Mouse (Mus musculus) thymus, adult 2 months (tissue): ENCODE data around the gene Dnttip1. TPM values are rescaled to one million over a fixed set of nuclear protein-coding genes. Genes with fewer than 3 reads are reported as not detected.

Experiments
- DNase-seq: peaks from one replicate; pipeline ENCODE4 v3.0.0; 2021
- H3K27ac ChIP-seq: fragments of 200-500 bp; 2 replicates; pipeline ENCODE4 v1.5.1; 2012; ENCODE audit warnings: low read length, control low read depth; ENCODE audit not compliant: control insufficient read depth, insufficient read depth
- H3K27me3 ChIP-seq: fragments of 200-500 bp; 2 replicates; pipeline ENCODE4 v1.6.1; 2012; ENCODE audit warnings: mild to moderate bottlenecking, low read length, moderate library complexity, mixed read lengths; ENCODE audit not compliant: control insufficient read depth, insufficient read depth
- H3K36me3 ChIP-seq: fragments of 200-500 bp; 2 replicates; pipeline ENCODE4 v1.6.1; 2012; ENCODE audit warnings: mild to moderate bottlenecking, low read length, moderate library complexity; ENCODE audit not compliant: control insufficient read depth, insufficient read depth
- H3K4me1 ChIP-seq: fragments of 200-500 bp; replicated peaks from 2 replicates; pipeline ENCODE4 v1.6.1; 2012; ENCODE audit warnings: low read length; ENCODE audit not compliant: control insufficient read depth, insufficient read depth
- H3K4me3 ChIP-seq: fragments of 200-500 bp; 2 replicates; pipeline ENCODE4 v1.5.1; 2012; ENCODE audit warnings: mild to moderate bottlenecking, low read length, control low read depth, moderate library complexity; ENCODE audit not compliant: control insufficient read depth, insufficient read depth
- CTCF ChIP-seq: fragments of 200-500 bp; IDR thresholded peaks from 2 replicates; pipeline ENCODE4 v1.5.1; 2012; ENCODE audit warnings: mild to moderate bottlenecking, control low read depth, low read length, moderate library complexity, borderline replicate concordance; ENCODE audit not compliant: control insufficient read depth, poor library complexity, insufficient read depth; ENCODE audit errors: extremely low read depth
- POLR2A ChIP-seq: fragments of 200-500 bp; IDR thresholded peaks from 2 replicates; pipeline ENCODE4 v1.6.1; 2012; ENCODE audit warnings: mild to moderate bottlenecking, low read length, control low read depth, moderate library complexity; ENCODE audit not compliant: control insufficient read depth, poor library complexity, insufficient read depth; ENCODE audit errors: extremely low read depth
- WGBS: fragments of 180-500 bp; shearing (Covaris S2); methylation state at CpG from one replicate; pipeline ENCODE4 v1.1.7; 2018; 5-methylcytosine and 5-hydroxymethylcytosine counted together
- polyA plus RNA-seq: library from polyadenylated mRNA; depleted of rRNA; stranded (reverse); fragments of >200 nt; gene quantifications from 2 replicates; pipeline ENCODE4 v1.2.3, GENCODE M21; 2012

Dnttip1 gene
- polyA plus RNA-seq, 1 experiment, result 60.6 TPM

GRCm38 (mm10) chr2:164776801-164777200, 31.0 kb downstream of the Dnttip1 start:
- no peaks in the 10 kb centered on the region for H3K4me1 ChIP-seq
- H3K27me3 ChIP-seq, result no peaks in the 10 kb centered on the region
- no peak overlapping the region for H3K27ac ChIP-seq
- 78% methylated on average over 17 of the region's 17 CpGs for WGBS
- H3K36me3 ChIP-seq, result peaks cover 3% of the 10 kb centered on the region; the same call in 1 of the 2 replicates
- TF ChIP-seq POLR2A (no peak), CTCF (no peak)
- DNase-seq, result no peak
- H3K4me3 ChIP-seq, result no peak overlapping the region

GRCm38 (mm10) chr2:164777246-164778014, 31.6 kb downstream of the Dnttip1 start:
- 82% methylated on average over 30 of the region's 30 CpGs for WGBS
- H3K36me3 ChIP-seq, result no peaks in the 10 kb centered on the region
- no peak overlapping the region for H3K27ac ChIP-seq
- no peaks in the 10 kb centered on the region for H3K27me3 ChIP-seq
- H3K4me1 ChIP-seq, result no peaks in the 10 kb centered on the region
- no peak overlapping the region for H3K4me3 ChIP-seq
- no peak for TF ChIP-seq CTCF
- no peak for TF ChIP-seq POLR2A
- no peak for DNase-seq

GRCm38 (mm10) chr2:164778015-164778287, 32.2 kb downstream of the Dnttip1 start:
- no peaks in the 10 kb centered on the region for H3K27me3 ChIP-seq
- no peaks in the 10 kb centered on the region for H3K36me3 ChIP-seq
- no peak for DNase-seq
- no peak overlapping the region for H3K4me3 ChIP-seq
- TF ChIP-seq CTCF (no peak), POLR2A (no peak)
- WGBS, result 92% methylated on average over 11 of the region's 11 CpGs
- H3K4me1 ChIP-seq, result no peaks in the 10 kb centered on the region
- H3K27ac ChIP-seq, result no peak overlapping the region

GRCm38 (mm10) chr2:164778809-164779208, 33.0 kb downstream of the Dnttip1 start:
- Histone ChIP-seq H3K27me3 (no peaks in the 10 kb centered on the region), H3K4me1 (no peaks in the 10 kb centered on the region), H3K4me3 (no peak overlapping the region), H3K27ac (no peak overlapping the region), H3K36me3 (no peaks in the 10 kb centered on the region)
- DNase-seq, result no peak
- 83% methylated on average over 7 of the region's 7 CpGs for WGBS
- TF ChIP-seq CTCF, result no peak
- no peak for TF ChIP-seq POLR2A

- WGBS, result 89% methylated on average over 8 of the region's 8 CpGs
- no peak for DNase-seq
- Histone ChIP-seq H3K4me1 (no peaks in the 10 kb centered on the region), H3K27ac (no peak within 1 kb of the TSS), H3K4me3 (no peak within 1 kb of the TSS), H3K27me3 (no peaks in the 10 kb centered on the region), H3K36me3 (no peaks in the 10 kb centered on the region)
- TF ChIP-seq POLR2A (no peak), CTCF (no peak)
Measured at GRCm38 (mm10) chr2:164779481-164780086, 33.8 kb downstream of the Dnttip1 start, which contains the start of gene Tnnc2. Tnnc2 (minus strand) TSS chr2:164779967.

GRCm38 (mm10) chr2:164781876-164782275, 36.1 kb downstream of the Dnttip1 start:
- no peak for DNase-seq
- Histone ChIP-seq H3K27ac (no peak overlapping the region), H3K36me3 (no peaks in the 10 kb centered on the region), H3K4me1 (peaks cover 8% of the 10 kb centered on the region), H3K27me3 (no peaks in the 10 kb centered on the region), H3K4me3 (no peak overlapping the region)
- 92% methylated on average over 4 of the region's 4 CpGs for WGBS
- TF ChIP-seq POLR2A, result no peak
- no peak for TF ChIP-seq CTCF

- Histone ChIP-seq H3K4me3 (no peak overlapping the region), H3K27me3 (no peaks in the 10 kb centered on the region), H3K27ac (no peak overlapping the region), H3K36me3 (no peaks in the 10 kb centered on the region), H3K4me1 (peaks cover 8% of the 10 kb centered on the region)
- WGBS, result 84% methylated on average over 7 of the region's 7 CpGs
- no peak for DNase-seq
- no peak for TF ChIP-seq CTCF
- no peak for TF ChIP-seq POLR2A
Measured at GRCm38 (mm10) chr2:164783926-164784581, 38.3 kb downstream of the Dnttip1 start.
